In genomic region chr11:70451797-70452498, GRCm38 (mm10) we compare ENCODE assay signal across 8 mouse cellular contexts. TPM values are rescaled to one million over a fixed set of nuclear protein-coding genes. Genes with fewer than 3 reads are reported as not detected.
DNase-seq lines count a peak whose midpoint lies in the region; ATAC-seq lines count a peak whose summit lies in the region.

TSS of gene Med11 (plus strand) at chr11:70451919.

- under 1% methylated on average over 46 of the region's 46 CpGs for WGBS in heart, embryonic 10.5 days
- WGBS in kidney, embryonic 15.5 days, result under 1% methylated on average over 46 of the region's 46 CpGs

- peak within 1 kb of the TSS; percentile 73 for H3K4me2 ChIP-seq in kidney, embryonic 15.5 days

- no peaks in the 10 kb centered on the region for H3K9me3 ChIP-seq in heart, embryonic 10.5 days
- no peaks in the 10 kb centered on the region for H3K9me3 ChIP-seq in kidney, embryonic 15.5 days (replicated peaks)

- ATAC-seq in erythroblast, adult 5-6 weeks (replicated peaks; ENCODE audit: low FRiP score, poor library complexity, severe bottlenecking), result peak; percentile 94
- ATAC-seq in kidney, embryonic 15.5 days (replicated peaks; ENCODE audit: low FRiP score), result peak; percentile 98
- peak; percentile 84 for ATAC-seq in monocyte, adult 5-6 weeks (replicated peaks; ENCODE audit: insufficient number of reproducible peaks, low FRiP score, low TSS enrichment, poor library complexity, severe bottlenecking)

- no peaks in the 10 kb centered on the region for H3K27me3 ChIP-seq in heart, embryonic 10.5 days (ENCODE audit: insufficient read depth, poor library complexity, severe bottlenecking)
- H3K27me3 ChIP-seq in kidney, embryonic 15.5 days, result no peaks in the 10 kb centered on the region

- H3K4me1 ChIP-seq in heart, embryonic 10.5 days, result peaks cover 12% of the 10 kb centered on the region
- H3K4me1 ChIP-seq in kidney, embryonic 15.5 days, result peaks cover 21% of the 10 kb centered on the region

- H3K9ac ChIP-seq in kidney, embryonic 15.5 days, result peak within 1 kb of the TSS; percentile 73

- DNase-seq in B cell, adult 2 months, result peak; percentile 92 to 93
- DNase-seq in brain, adult 2 months (ENCODE audit: low read depth, low spot score), result peak; percentile 99
- DNase-seq in heart, embryonic 10.5 days (ENCODE audit: low spot score), result peak; percentile 98
- peak; percentile 96 for DNase-seq in liver
- DNase-seq in spleen, postnatal 4 days (ENCODE audit: low spot score in 2 of 2), result peak; percentile 92 to 96

- peaks cover 11% of the 10 kb centered on the region; the same call in 1 of the 2 replicates for H3K36me3 ChIP-seq in heart, embryonic 10.5 days
- peaks cover 8% of the 10 kb centered on the region for H3K36me3 ChIP-seq in kidney, embryonic 15.5 days

- H3K27ac ChIP-seq in heart, embryonic 10.5 days, result peak within 1 kb of the TSS; percentile 98
- peak within 1 kb of the TSS; percentile 97 for H3K27ac ChIP-seq in kidney, embryonic 15.5 days

- peak within 1 kb of the TSS; percentile 85 for H3K4me3 ChIP-seq in heart, embryonic 10.5 days
- peak within 1 kb of the TSS; percentile 64 for H3K4me3 ChIP-seq in kidney, embryonic 15.5 days (replicated peaks)

RNA-seq across cellular contexts. Expression of gene Med11, which starts in this region (rescaled TPM):
- 11.5 and 20.5 TPM in 2 replicates for total RNA-seq in erythroblast, adult 5-6 weeks (2015; ENCODE audit: low replicate concordance)
- 5.4 and 6.2 TPM in 2 replicates for total RNA-seq in erythroblast, adult 5-6 weeks (2017; ENCODE audit: low replicate concordance)
- 31.0 and 37.5 TPM in 2 replicates for polyA plus RNA-seq in heart, embryonic 10.5 days (2016; fragmentation: Nextera tagmentation; extraction: Ambion mirVana)
- 38.8 and 42.0 TPM in 2 replicates for polyA plus RNA-seq in kidney, embryonic 15.5 days (2015; fragmentation: Nextera tagmentation; extraction: Ambion mirVana)
- total RNA-seq in monocyte, adult 5-6 weeks (2017), result 37.7 to 56.2 TPM (median 52.1 TPM) in 3 replicates

Comparison
In these comparisons a context has a peak if more than half of its experiments do, and no peak if none do; other contexts are left out.
1. Peak in every context shown above with its lines: DNase-seq, ATAC-seq, H3K4me3 ChIP-seq and H3K27ac ChIP-seq.